Mouse (Mus musculus) common myeloid progenitor, adult 5-6 weeks (primary cell): Measurements from ENCODE around the gene Rab32. TPM values are rescaled to one million over a fixed set of nuclear protein-coding genes. Genes with fewer than 3 reads are reported as not detected.
"Not testable (repeated sequence)": the region's sequence is repeated elsewhere in the genome, so short reads cannot be mapped to it uniquely, and the experiment has no call there.

Source experiments
- ATAC-seq: replicated peaks from 2 replicates; pipeline ENCODE4 v1.8.0; 2016; ENCODE audit warnings: low read depth, mild to moderate bottlenecking, moderate TSS enrichment, inconsistent platforms; ENCODE audit not compliant: poor library complexity, severe bottlenecking
- total RNA-seq: library from RNA; stranded (forward); fragments of 200-1000, 187-1606 nt; gene quantifications from 2 replicates; pipeline ENCODE4 v1.2.3, GENCODE M21; 2017

Gene Rab32
- total RNA-seq, result 18.2 and 25.1 TPM in 2 replicates

GRCm38 (mm10) chr10:10557570-10558336 is at the start of gene Rab32:
Gene Rab32 (minus strand): TSS chr10:10558265.
- ATAC-seq, result peak; percentile 91

DNA sequence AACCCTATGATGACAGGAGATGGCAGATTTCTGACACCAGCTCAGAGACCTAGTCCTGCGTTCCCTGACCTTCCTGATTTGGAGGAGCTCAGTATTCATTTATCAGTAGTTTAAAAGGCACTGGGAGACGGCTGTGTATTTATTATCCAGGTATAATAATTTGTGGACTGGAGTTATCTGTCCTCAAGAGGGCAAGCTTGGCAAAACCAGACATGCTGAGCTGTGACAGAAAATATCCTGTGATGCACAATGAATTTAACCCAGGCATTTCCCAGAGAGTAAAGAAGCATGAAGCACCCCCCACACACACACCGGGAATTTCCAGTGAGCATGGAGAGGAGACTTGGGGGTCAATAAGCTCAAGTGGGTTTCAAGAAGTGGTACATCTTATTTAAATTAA is 42.7 kb upstream of the Rab32 start:
- no peak for ATAC-seq

GRCm38 (mm10) chr10:10597495-10597894 is 39.4 kb upstream of the Rab32 start:
- not testable (repeated sequence) for ATAC-seq

GRCm38 (mm10) chr10:10580811-10581210 is 22.7 kb upstream of the Rab32 start:
- ATAC-seq, result no peak

- no peak for ATAC-seq
Observed at GRCm38 (mm10) chr10:10579821-10580220, 21.8 kb upstream of the Rab32 start.

GRCm38 (mm10) chr10:10558337-10558711 is 259 bp upstream of the Rab32 start:
- ATAC-seq, result no peak

DNA sequence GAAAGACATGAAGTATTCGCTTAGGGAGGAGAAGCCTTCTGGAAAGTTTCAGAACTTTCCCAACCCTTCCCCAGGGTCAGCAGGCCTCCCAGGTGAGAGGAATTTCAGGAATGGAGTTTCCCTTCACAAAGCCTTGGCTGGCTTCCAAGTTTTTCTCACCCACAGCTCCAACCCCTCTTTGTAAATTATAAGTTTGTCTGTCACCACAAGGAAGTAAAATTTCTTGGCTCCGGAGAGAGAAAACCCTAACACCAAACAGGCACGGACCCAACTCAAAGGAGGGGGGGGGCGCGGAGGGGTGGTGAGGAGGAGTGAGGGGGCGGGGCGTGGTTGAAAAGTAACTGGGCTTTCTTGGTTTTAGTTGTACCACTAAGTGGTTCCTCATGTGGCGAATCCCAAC is 980 bp downstream of the Rab32 start:
- ATAC-seq, result peak; percentile 36

DNA sequence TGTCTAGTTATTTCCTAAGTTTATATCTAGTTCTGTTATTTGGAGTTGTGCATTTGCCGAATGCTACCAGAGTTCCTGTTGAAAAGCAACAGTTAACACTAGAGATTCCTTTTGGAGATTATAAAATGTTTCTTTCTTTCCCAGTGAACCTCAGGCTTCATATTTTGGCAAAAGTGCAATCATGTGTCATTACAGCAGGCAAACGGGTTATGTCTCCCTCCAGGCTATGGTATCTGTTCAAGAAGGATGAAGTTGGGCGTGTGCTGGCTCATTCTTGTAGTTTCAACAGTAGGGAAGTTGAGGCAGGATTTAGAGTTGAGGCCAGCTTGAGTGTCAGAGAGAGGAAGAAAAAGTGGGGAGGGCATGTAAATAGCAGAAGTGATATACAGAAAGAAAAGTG is 2.4 kb downstream of the Rab32 start:
- no peak for ATAC-seq

DNA sequence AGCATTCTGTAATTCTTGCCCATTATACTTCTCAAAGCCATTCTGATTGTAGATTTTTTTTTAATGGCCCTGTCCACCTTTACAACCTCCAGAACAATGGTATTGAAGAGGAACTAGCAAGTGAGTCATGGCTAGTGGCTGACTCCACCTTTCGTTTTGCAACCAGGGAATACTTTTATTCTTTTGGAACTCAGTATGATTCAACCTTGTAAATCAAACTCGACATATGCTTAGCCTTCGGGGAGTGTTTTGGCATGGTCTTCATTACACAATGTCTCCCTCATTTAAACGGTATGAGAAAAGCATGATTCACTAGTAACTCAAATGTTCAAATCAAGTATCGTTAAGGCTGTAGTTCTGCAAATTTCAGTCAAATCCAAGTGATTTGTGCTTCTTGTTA is 2.8 kb downstream of the Rab32 start:
- ATAC-seq, result no peak

GRCm38 (mm10) chr10:10550134-10550533 is 7.9 kb downstream of the Rab32 start:
- no peak for ATAC-seq

DNA sequence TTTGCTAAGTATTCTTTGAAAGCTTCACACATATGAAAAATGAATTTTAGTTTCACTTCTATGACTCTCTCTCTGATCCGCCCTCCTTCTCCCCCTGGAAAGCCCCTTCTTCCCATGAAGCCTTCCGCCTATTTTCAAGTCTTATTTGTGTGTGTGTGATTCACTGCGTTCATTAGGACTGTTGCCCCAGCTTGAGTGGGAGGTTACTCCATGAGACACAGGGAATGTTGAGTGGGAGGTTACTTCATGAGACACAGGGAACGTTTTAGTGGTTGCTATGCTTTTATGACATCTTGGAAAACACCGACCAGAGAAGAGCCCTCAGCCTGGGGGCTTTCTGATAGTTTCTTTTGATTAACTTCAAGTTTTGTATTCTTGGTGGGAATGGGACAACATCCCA is 11.4 kb downstream of the Rab32 start:
- no peak for ATAC-seq

DNA sequence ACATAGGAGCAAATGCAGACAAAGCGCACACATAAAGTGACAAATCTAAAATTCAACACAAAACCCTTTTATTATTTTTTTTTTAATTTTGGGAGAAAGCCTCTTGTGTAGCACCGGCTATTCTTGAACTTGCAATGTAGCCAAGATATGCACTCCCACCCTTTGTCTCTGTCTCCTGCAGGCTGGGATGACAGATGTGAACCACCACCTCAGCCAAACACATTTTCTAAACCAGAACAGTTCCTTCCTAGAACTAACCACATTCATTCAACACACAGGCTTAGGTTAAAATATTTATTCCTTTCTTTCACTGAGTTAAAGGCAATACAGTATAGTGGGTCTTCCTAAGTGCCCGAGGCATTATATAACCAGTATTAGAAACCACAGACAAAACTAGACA is 13.1 kb downstream of the Rab32 start:
- no peak for ATAC-seq

Other genes starting within 250 kb of the Rab32 start
- 0.18 TPM in 1 of 2 replicates, not detected in the other for gene Adgb, start 85.9 kb downstream of the Rab32 start, total RNA-seq
- gene Gm10944, start 123.1 kb upstream of the Rab32 start, total RNA-seq, result not detected in 2 replicates